Mouse (Mus musculus) olfactory bulb, adult 2 months (tissue): ENCODE measurements at regions not wholly inside any gene's neighbourhood (a gene's known extent, or its start where the extent isn't known, plus 50 kb on each side); places are given as distances from the start of the nearest gene placed in this dataset.

Source experiments
- CTCF ChIP-seq: fragments of 200-500 bp; IDR thresholded peaks from 2 replicates; pipeline ENCODE4 v1.5.1; 2012; ENCODE audit warnings: low read depth, mild to moderate bottlenecking, low read length, moderate library complexity; ENCODE audit not compliant: insufficient read depth
- POLR2A ChIP-seq: fragments of 200-500 bp; IDR thresholded peaks from 2 replicates; pipeline ENCODE4 v1.6.1; 2012; ENCODE audit warnings: mild to moderate bottlenecking, low read depth, low read length, moderate library complexity; ENCODE audit not compliant: insufficient read depth

GRCm38 (mm10) chr2:147254944-147255343 lies 60.9 kb upstream of the Nkx2-2 start:
- no peak for TF ChIP-seq POLR2A
- TF ChIP-seq CTCF, result no peak
